Mouse (Mus musculus) liver, embryonic 13.5 days (tissue): ENCODE measurements around the gene Sbf1. TPM values are rescaled to one million over a fixed set of nuclear protein-coding genes. Genes with fewer than 3 reads are reported as not detected.

Experiments used
- ATAC-seq: fragments of 200-750 bp; cut with Nextera tagmentation; 2 replicates; pipeline ENCODE4 v1.8.0; 2017; ENCODE audit warnings: low read depth, mild to moderate bottlenecking, moderate number of reproducible peaks, moderate library complexity
- DNase-seq: peaks from one replicate; pipeline ENCODE4 v3.0.0; 2022
- H3K27ac ChIP-seq: fragments of 300-500 bp; sonication (generic); 2 replicates; pipeline ENCODE4 v1.5.1; 2015; ENCODE audit warnings: moderate library complexity, mild to moderate bottlenecking, inconsistent platforms
- H3K27me3 ChIP-seq: fragments of 300-500 bp; sonication (generic); 2 replicates; pipeline ENCODE4 v1.6.1; 2015; ENCODE audit warnings: mild to moderate bottlenecking, inconsistent platforms
- H3K36me3 ChIP-seq: fragments of 300-500 bp; sonication (generic); 2 replicates; pipeline ENCODE4 v1.6.1; 2015; ENCODE audit warnings: mild to moderate bottlenecking, inconsistent platforms
- H3K4me1 ChIP-seq: fragments of 300-500 bp; sonication (generic); replicated peaks from 2 replicates; pipeline ENCODE4 v1.6.1; 2015; ENCODE audit warnings: inconsistent platforms
- H3K4me2 ChIP-seq: fragments of 300-500 bp; sonication (generic); 2 replicates; pipeline ENCODE4 v1.6.1; 2015; ENCODE audit warnings: inconsistent platforms, mild to moderate bottlenecking, moderate library complexity
- H3K4me3 ChIP-seq: fragments of 300-500 bp; sonication (generic); replicated peaks from 2 replicates; pipeline ENCODE4 v1.5.1; 2015; ENCODE audit warnings: mild to moderate bottlenecking, inconsistent platforms
- H3K9ac ChIP-seq: fragments of 300-500 bp; sonication (generic); 2 replicates; pipeline ENCODE4 v1.6.1; 2015; ENCODE audit warnings: mild to moderate bottlenecking, inconsistent platforms
- H3K9me3 ChIP-seq: fragments of 300-500 bp; sonication (generic); replicated peaks from 2 replicates; pipeline ENCODE4 v1.6.1; 2016; ENCODE audit warnings: inconsistent platforms
- WGBS: fragments of 180-500 bp; shearing (Covaris S2); methylation state at CpG from one replicate; pipeline ENCODE4 v1.1.7; 2015; ENCODE audit not compliant: insufficient replicate concordance; 5-methylcytosine and 5-hydroxymethylcytosine counted together
- polyA plus RNA-seq: library from polyadenylated mRNA; unstranded; fragments of >200 nt; fragmentation: Nextera tagmentation; extraction: Ambion mirVana; gene quantifications from 2 replicates; pipeline ENCODE4 v1.2.1, GENCODE M21; 2015

The Sbf1 gene
- polyA plus RNA-seq: 18.8 and 21.7 TPM in 2 replicates

DNA sequence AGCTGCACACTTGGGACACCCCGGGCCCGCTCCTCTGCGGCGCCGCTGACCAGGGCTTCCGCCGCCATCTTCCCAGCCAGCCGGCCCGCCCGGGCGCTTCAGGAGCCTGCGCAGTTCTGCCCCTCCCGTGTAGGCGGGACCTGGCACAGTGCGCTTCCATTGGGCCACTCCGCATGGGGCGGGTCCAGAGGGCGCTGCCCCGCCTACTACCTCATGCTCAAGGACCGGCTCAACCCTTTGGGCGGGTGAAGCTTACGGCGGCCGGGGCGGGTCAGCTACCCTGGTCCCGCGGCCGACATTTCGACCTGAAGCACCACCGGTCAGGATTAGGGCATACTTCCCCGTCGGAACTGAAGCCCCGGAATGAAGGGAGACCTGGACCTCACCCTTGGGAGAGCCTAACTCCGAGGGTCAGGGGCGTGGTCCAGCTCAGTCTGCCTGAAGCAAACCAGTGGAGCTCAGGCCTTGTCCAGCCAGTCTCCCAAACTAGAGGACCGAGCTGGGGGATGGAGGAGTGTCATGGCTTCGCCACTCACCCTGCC lies at the start of gene Sbf1:
Gene Sbf1 (minus strand): TSS at position 122 of the 542 bp plus-strand sequence.
- peaks cover 51% of the 10 kb centered on the region for H3K4me1 ChIP-seq
- no peaks in the 10 kb centered on the region for H3K27me3 ChIP-seq
- peak within 1 kb of the TSS; percentile 92 for H3K4me3 ChIP-seq
- under 1% methylated on average over 37 of the region's 37 CpGs for WGBS
- DNase-seq: peak; percentile 98
- no peaks in the 10 kb centered on the region for H3K36me3 ChIP-seq
- peak within 1 kb of the TSS; percentile 94 for H3K4me2 ChIP-seq
- ATAC-seq: peak; percentile 100
- H3K9ac ChIP-seq: peak within 1 kb of the TSS; percentile 94
- H3K9me3 ChIP-seq: no peaks in the 10 kb centered on the region
- peak within 1 kb of the TSS; percentile 67 for H3K27ac ChIP-seq

DNA sequence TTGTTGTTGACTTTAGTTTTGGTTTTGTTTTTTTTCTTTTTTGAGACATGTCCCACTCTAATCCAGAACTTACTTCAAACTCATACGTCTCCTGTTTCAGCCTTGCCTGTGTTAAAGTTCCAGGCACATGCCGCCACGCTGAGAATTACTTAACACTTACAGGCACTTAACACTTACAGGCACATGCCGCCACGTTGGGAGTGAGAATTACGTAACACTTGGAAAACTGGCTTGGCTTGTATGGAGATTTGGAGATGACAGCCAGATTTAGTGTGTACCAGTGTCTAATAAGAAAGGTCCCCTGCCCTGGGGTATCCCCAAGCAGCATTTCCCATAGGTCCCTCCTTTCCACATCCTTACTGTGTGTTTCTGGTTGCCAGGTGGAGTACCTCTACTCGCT lies 47.9 kb upstream of the Sbf1 start:
- H3K36me3 ChIP-seq: peaks cover 96% of the 10 kb centered on the region
- no peaks in the 10 kb centered on the region for H3K27me3 ChIP-seq
- DNase-seq (no peak), ATAC-seq (no peak)
- no peak overlapping the region for H3K27ac ChIP-seq
- 92% methylated on average over 7 of the region's 7 CpGs for WGBS
- peaks cover 24% of the 10 kb centered on the region for H3K4me1 ChIP-seq
- no peak overlapping the region for H3K9ac ChIP-seq
- H3K9me3 ChIP-seq: no peaks in the 10 kb centered on the region
- no peak overlapping the region for H3K4me2 ChIP-seq
- no peak overlapping the region for H3K4me3 ChIP-seq

DNA sequence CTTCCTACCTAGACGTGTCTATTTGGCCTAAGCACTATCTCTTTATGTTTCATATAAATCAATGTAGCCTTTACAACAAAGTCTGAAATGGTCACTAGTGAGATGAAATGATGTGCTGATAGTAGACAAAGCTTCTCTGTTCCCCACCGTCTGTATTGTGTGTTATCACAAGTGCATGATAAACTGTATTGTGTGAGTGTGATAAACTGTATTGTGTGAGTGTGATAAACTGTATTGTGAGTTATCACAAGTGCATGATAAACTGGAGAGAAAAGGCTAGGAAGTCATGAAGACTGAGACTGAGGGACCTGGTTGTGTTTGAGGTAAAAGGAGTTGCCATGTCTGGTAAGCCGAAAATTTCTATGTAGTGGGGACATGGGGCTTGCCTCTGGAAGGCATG lies 43.7 kb upstream of the Sbf1 start:
- no peaks in the 10 kb centered on the region for H3K27me3 ChIP-seq
- H3K4me3 ChIP-seq: no peak overlapping the region
- no peaks in the 10 kb centered on the region for H3K9me3 ChIP-seq
- 0 out of 2 replicates have a peak overlapping the region, but pooled peaks have one; percentile 26 for H3K9ac ChIP-seq
- H3K27ac ChIP-seq: no peak overlapping the region
- H3K4me1 ChIP-seq: peaks cover 52% of the 10 kb centered on the region
- ATAC-seq: no peak
- 46% methylated on average over 3 of the region's 3 CpGs for WGBS
- DNase-seq: no peak
- H3K4me2 ChIP-seq: peak overlapping the region; percentile 72; the same call in 1 of the 2 replicates
- peaks cover 69% of the 10 kb centered on the region for H3K36me3 ChIP-seq

DNA sequence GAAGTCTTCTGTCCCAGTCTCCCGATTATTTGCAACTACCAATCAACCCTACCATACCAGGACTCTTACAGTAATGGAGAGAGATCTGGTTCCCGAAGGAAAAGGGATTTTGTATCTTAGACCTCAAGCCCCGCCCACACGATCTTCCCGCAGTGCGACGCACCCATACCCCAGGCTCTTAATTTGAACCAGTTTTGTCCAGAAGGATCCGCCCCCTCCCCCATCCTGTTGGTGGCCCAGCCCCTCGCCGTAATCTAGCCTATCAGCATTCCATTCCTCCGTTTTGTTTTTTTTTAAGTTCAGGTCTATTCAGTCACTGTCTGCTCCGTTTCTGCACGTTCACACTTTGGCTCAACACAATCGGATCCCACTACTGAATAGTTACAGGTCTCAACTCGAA lies 41.3 kb upstream of the Sbf1 start:
- no peaks in the 10 kb centered on the region for H3K27me3 ChIP-seq
- H3K27ac ChIP-seq: peak overlapping the region; percentile 91
- H3K4me2 ChIP-seq: peak overlapping the region; percentile 72
- peak overlapping the region; percentile 71 for H3K4me3 ChIP-seq
- H3K4me1 ChIP-seq: peaks cover 55% of the 10 kb centered on the region
- DNase-seq: peak; percentile 86
- under 1% methylated on average over 15 of the region's 15 CpGs for WGBS
- H3K9ac ChIP-seq: peak overlapping the region; percentile 79
- H3K36me3 ChIP-seq: peaks cover 69% of the 10 kb centered on the region
- H3K9me3 ChIP-seq: no peaks in the 10 kb centered on the region
- ATAC-seq: peak; percentile 64

DNA sequence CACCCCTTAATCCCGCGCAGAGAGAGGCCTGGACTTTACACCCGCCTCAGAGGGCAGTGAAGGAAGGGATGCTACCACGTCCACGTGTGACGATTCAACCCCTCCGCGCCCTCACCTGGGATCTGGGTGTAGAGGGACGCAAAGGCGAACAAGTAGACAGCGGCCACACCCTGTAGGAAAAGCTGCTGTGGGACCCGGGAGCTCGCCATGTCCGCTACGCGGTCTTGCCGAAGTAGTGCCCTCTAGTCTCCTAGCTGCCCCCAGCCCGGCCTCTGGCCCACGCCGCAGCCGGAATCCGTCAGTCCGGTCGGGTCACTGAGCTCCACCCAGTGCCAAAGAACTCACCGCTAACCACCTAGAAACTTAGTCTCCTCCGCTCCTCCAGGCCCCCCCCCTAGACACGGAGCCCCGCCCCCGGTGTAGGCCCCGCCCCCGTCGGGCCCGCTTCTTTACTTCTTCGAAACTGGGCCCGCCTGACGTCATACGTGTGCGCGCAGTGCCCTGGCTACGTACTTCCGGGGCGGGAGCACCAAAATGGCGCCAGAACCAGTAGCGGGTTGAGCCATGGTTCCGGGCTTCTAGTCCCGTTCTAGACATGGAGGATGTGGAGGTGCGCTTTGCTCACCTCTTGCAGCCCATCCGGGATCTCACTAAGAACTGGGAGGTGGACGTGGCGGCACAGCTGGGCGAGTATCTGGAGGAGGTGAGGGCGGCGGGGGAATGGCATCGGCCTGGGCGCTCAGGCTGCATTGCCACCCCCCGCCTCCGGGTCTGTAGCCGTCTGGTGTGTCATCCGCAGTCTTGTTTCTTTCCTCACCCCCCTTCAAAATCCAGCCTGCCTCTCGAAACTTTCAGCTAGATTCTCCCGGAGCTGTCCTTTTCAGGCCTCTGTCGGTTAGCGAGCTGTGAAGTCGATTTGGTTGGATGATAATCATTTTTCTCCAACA lies 40.4 kb upstream of the Sbf1 start, which contains the start of the genes Lmf2 and Ncaph2:
Gene Lmf2 (minus strand): TSS at position 419 of the 947 bp plus-strand sequence.
Gene Ncaph2 (plus strand): TSS at position 479 of the 947 bp plus-strand sequence.
- Histone ChIP-seq H3K4me3 (peak within 1 kb of the TSS; percentile 71), H3K9ac (peak within 1 kb of the TSS; percentile 86), H3K27ac (peak within 1 kb of the TSS; percentile 91), H3K27me3 (no peaks in the 10 kb centered on the region), H3K9me3 (no peaks in the 10 kb centered on the region), H3K4me1 (peaks cover 52% of the 10 kb centered on the region), H3K36me3 (peaks cover 69% of the 10 kb centered on the region), H3K4me2 (peak within 1 kb of the TSS; percentile 81)
- WGBS: under 1% methylated on average over 64 of the region's 64 CpGs
- ATAC-seq: peak; percentile 87
- peak; percentile 89 for DNase-seq

DNA sequence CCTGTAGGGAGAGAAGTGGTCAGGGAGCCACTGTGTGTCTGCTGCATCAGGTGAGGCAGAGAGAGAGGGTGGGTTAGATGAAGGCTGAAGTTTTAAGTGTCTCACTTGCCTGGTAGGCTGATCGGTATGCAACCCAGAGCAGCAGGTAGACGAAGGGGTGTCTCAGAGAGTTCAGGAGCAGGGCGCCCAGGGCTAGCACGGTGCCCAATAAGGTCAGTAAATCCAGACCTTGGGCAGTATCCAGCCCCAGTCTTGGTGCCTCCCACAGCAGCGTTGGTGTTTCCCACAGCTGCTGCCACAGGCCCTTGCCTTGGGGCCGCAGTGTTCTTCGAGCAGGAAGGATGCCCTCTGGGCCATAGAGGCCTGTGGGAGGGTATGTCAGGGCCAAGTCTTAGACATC lies 39.3 kb upstream of the Sbf1 start:
- Histone ChIP-seq H3K4me3 (peak overlapping the region; percentile 71), H3K27ac (peak overlapping the region; percentile 84), H3K36me3 (peaks cover 63% of the 10 kb centered on the region), H3K4me1 (peaks cover 45% of the 10 kb centered on the region), H3K9me3 (no peaks in the 10 kb centered on the region), H3K9ac (peak overlapping the region; percentile 86), H3K4me2 (peak overlapping the region; percentile 81), H3K27me3 (no peaks in the 10 kb centered on the region)
- ATAC-seq: no peak
- DNase-seq: no peak
- 79% methylated on average over 7 of the region's 7 CpGs for WGBS

DNA sequence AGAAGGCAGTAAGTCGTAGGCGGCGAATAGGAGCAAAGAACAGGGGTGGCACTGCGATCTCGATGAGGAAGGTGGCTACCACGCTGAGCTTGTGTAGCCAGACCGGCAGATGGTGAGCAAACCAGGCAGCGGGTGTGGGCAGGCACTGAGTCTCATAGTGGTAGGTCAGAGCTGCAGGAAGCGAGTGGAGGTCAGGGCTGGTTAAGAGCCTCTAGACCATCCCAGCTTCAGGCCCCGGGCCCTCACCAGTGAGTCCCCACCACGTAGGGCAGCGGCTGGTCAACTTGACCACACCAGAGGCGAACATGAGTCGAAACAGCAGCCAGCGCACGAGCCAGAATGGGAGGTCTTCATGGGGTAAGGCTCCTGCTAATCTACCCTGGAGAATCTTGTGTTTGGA lies 38.7 kb upstream of the Sbf1 start:
- Histone ChIP-seq H3K27ac (no peak overlapping the region), H3K9me3 (no peaks in the 10 kb centered on the region), H3K27me3 (no peaks in the 10 kb centered on the region), H3K4me1 (peaks cover 39% of the 10 kb centered on the region), H3K4me3 (peak overlapping the region; percentile 71), H3K9ac (peak overlapping the region; percentile 86), H3K4me2 (peak overlapping the region; percentile 81), H3K36me3 (peaks cover 60% of the 10 kb centered on the region)
- WGBS: 93% methylated on average over 16 of the region's 16 CpGs
- ATAC-seq (no peak), DNase-seq (no peak)

DNA sequence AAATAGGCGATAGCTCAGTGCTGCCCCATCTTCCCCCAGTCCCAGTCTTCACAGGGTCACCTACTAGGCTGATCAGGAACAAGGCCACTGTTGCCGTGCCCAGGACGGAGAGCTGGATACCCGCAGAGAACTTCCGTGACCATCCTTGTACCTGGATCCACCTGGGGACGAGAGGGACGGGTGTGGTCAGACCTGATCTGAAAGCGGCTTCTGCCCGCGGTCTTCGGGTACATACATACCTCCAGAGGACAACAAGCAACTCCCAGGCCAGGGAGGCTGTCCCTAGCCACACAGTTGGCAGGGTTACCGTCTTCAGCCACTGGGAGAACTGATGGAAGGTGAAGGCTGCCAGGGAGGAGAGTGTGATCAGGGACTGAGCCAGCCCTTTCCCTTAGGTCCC lies 37.7 kb upstream of the Sbf1 start:
- DNase-seq: no peak
- peaks cover 50% of the 10 kb centered on the region for H3K36me3 ChIP-seq
- H3K4me3 ChIP-seq: no peak overlapping the region
- H3K9ac ChIP-seq: no peak overlapping the region
- H3K27me3 ChIP-seq: no peaks in the 10 kb centered on the region
- no peak for ATAC-seq
- WGBS: 94% methylated on average over 12 of the region's 12 CpGs
- no peak overlapping the region for H3K4me2 ChIP-seq
- no peak overlapping the region for H3K27ac ChIP-seq
- peaks cover 29% of the 10 kb centered on the region for H3K4me1 ChIP-seq
- no peaks in the 10 kb centered on the region for H3K9me3 ChIP-seq

DNA sequence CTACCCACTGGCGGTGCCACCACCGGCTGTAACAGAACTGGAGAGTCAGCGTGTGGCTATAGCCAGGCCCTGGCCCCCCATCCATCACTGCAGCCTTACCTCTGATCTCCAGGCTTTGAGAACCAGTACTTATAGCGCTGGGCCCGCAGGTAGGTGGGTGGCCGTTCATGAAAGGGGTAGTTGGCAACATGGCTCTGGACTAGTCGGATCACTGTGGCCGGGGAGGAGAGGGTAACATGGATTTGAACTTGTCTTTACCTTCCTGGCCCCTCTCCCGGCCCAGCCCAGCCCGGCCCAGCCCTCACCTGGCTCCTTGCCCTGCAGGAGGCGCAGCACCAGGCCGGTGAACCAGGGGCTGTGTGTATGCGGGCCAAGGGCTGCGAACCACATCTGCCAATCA lies 36.9 kb upstream of the Sbf1 start:
- ATAC-seq (no peak), DNase-seq (no peak)
- Histone ChIP-seq H3K9ac (no peak overlapping the region), H3K36me3 (peaks cover 44% of the 10 kb centered on the region), H3K9me3 (no peaks in the 10 kb centered on the region), H3K27ac (no peak overlapping the region), H3K4me2 (no peak overlapping the region), H3K27me3 (no peaks in the 10 kb centered on the region), H3K4me1 (peaks cover 21% of the 10 kb centered on the region), H3K4me3 (no peak overlapping the region)
- WGBS: 92% methylated on average over 14 of the region's 14 CpGs

DNA sequence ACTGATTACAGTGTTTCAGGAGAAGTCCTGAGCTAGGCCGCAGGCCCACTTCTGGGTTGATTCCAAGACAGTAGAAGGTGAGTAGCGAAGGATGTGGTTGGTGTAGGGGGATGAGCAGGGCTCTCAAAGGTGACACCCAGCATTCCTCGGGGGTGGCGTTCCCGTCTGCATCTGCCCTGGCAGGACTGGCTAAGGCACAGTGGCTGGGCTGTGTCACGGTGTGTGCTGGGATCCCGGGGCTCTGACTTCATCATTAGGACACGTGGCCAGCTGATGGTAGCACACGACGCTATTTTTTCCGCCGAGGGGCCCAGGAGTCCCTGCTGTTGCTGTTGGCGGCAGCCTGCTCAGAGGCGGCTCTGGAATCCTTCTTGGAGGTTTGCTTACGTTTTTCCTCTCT lies 36.2 kb upstream of the Sbf1 start:
- peaks cover 44% of the 10 kb centered on the region for H3K36me3 ChIP-seq
- H3K4me1 ChIP-seq: peaks cover 16% of the 10 kb centered on the region
- WGBS: 86% methylated on average over 15 of the region's 15 CpGs
- no peak overlapping the region for H3K27ac ChIP-seq
- ATAC-seq (no peak), DNase-seq (no peak)
- no peak overlapping the region for H3K9ac ChIP-seq
- no peak overlapping the region for H3K4me2 ChIP-seq
- no peaks in the 10 kb centered on the region for H3K27me3 ChIP-seq
- H3K9me3 ChIP-seq: no peaks in the 10 kb centered on the region
- no peak overlapping the region for H3K4me3 ChIP-seq

DNA sequence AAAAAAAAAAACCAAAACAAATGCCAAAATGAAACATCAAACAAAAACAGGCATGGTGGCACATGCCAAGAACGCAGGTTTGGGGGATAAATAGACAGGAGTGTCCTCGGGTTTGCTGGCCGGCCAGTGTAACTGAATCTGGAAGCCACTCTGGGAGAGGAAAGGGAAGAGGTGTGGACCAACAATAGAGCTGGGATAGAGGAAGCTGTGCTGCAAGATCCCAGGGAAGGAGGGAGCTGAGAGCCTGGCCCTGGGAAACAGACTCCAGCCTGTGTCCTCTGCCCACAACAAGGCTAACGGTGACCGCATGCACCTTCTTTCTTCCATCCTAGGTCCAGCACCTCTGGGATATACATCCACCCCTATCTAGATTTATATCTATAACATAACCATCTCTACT lies 35.3 kb upstream of the Sbf1 start:
- no peak overlapping the region for H3K4me2 ChIP-seq
- H3K27me3 ChIP-seq: no peaks in the 10 kb centered on the region
- ATAC-seq (no peak), DNase-seq (no peak)
- H3K9me3 ChIP-seq: no peaks in the 10 kb centered on the region
- no peak overlapping the region for H3K4me3 ChIP-seq
- peaks cover 44% of the 10 kb centered on the region for H3K36me3 ChIP-seq
- H3K27ac ChIP-seq: no peak overlapping the region
- H3K9ac ChIP-seq: no peak overlapping the region
- 82% methylated on average over 5 of the region's 5 CpGs for WGBS
- peaks cover 16% of the 10 kb centered on the region for H3K4me1 ChIP-seq
